Mouse (Mus musculus) layer of hippocampus, adult 9-10 months (tissue): ENCODE data around the gene Tbc1d22a.
"Not testable (repeated sequence)": the region's sequence is repeated elsewhere in the genome, so short reads cannot be mapped to it uniquely, and the experiment has no call there.

Experiments
- DNase-seq: peaks from one replicate; pipeline ENCODE4 v3.0.0; 2022; ENCODE audit warnings: low spot score

Gene Tbc1d22a

GRCm38 (mm10) chr15:86181321-86181720 lies 32.9 kb upstream of the Tbc1d22a start:
- not testable (repeated sequence) for DNase-seq

- no peak for DNase-seq
Observed at GRCm38 (mm10) chr15:86181941-86182439, 32.3 kb upstream of the Tbc1d22a start.

GRCm38 (mm10) chr15:86182646-86183045 lies 31.6 kb upstream of the Tbc1d22a start:
- no peak for DNase-seq

- no peak for DNase-seq
Observed at GRCm38 (mm10) chr15:86183484-86183883, 30.8 kb upstream of the Tbc1d22a start.

- DNase-seq: no peak
Observed at GRCm38 (mm10) chr15:86184071-86184470, 30.2 kb upstream of the Tbc1d22a start.

- no peak for DNase-seq
Observed at GRCm38 (mm10) chr15:86184851-86185688, 29.2 kb upstream of the Tbc1d22a start.

- DNase-seq: no peak
Observed at GRCm38 (mm10) chr15:86185689-86186569, 28.3 kb upstream of the Tbc1d22a start, which contains the start of gene Cerk. TSS of gene Cerk (minus strand) at chr15:86186141.

GRCm38 (mm10) chr15:86186686-86187085 lies 27.6 kb upstream of the Tbc1d22a start:
- DNase-seq: no peak

- DNase-seq: no peak
Observed at GRCm38 (mm10) chr15:86188186-86188585, 26.1 kb upstream of the Tbc1d22a start.

GRCm38 (mm10) chr15:86188746-86189470 lies 25.4 kb upstream of the Tbc1d22a start:
- no peak for DNase-seq

GRCm38 (mm10) chr15:86190387-86190786 lies 23.9 kb upstream of the Tbc1d22a start:
- DNase-seq: no peak

- DNase-seq: no peak
Observed at GRCm38 (mm10) chr15:86191505-86191904, 22.8 kb upstream of the Tbc1d22a start.

- no peak for DNase-seq
Observed at GRCm38 (mm10) chr15:86191933-86192332, 22.3 kb upstream of the Tbc1d22a start.

GRCm38 (mm10) chr15:86194676-86195453 lies 19.4 kb upstream of the Tbc1d22a start:
- not testable (repeated sequence) for DNase-seq

GRCm38 (mm10) chr15:86199052-86199451 lies 15.2 kb upstream of the Tbc1d22a start:
- no peak for DNase-seq

GRCm38 (mm10) chr15:86199482-86199881 lies 14.8 kb upstream of the Tbc1d22a start:
- DNase-seq: no peak

GRCm38 (mm10) chr15:86200169-86200568 lies 14.1 kb upstream of the Tbc1d22a start:
- no peak for DNase-seq

- no peak for DNase-seq
Observed at GRCm38 (mm10) chr15:86201095-86201494, 13.2 kb upstream of the Tbc1d22a start.

GRCm38 (mm10) chr15:86201696-86202330 lies 12.4 kb upstream of the Tbc1d22a start:
- DNase-seq: no peak

- DNase-seq: no peak
Observed at GRCm38 (mm10) chr15:86202640-86203039, 11.6 kb upstream of the Tbc1d22a start.
